Mouse (Mus musculus) cerebellum, adult 2 months (tissue): ENCODE results near the gene Mrm3.
A peak's percentile ranks its signal among the peaks of the same experiment; 100 is the strongest.

Experiments
- CTCF ChIP-seq: fragments of 200-500 bp; IDR thresholded peaks from 2 replicates; pipeline ENCODE4 v1.5.1; 2011; ENCODE audit warnings: low read depth, mild to moderate bottlenecking, control low read depth, low read length, moderate library complexity, borderline replicate concordance; ENCODE audit not compliant: insufficient read depth
- POLR2A ChIP-seq: fragments of 200-500 bp; IDR thresholded peaks from 2 replicates; pipeline ENCODE4 v1.6.1; 2011; ENCODE audit warnings: low read length, control low read depth, borderline replicate concordance; ENCODE audit not compliant: insufficient read depth

GRCm38 (mm10) chr11:76247239-76247638 lies 3.7 kb downstream of the Mrm3 start:
- TF ChIP-seq POLR2A (no peak), CTCF (0 out of 2 replicates have a peak, but pooled peaks have one; percentile 6)
